Mouse (Mus musculus) kidney, postnatal 4 days (tissue): ENCODE results near the gene Cep350.
A peak's percentile ranks its signal among the peaks of the same experiment; 100 is the strongest.

Experiments
- DNase-seq, 2 experiments: peaks; one replicate each; pipeline ENCODE4 v3.0.0; 2021; ENCODE audit warnings: mixed read lengths in 2 of 2

Gene Cep350

GRCm38 (mm10) chr1:155973068-155973718, at the start of gene Cep350:
Cep350 (minus strand) TSS chr1:155973255.
- peak; percentile 96 to 98 for DNase-seq

DNA sequence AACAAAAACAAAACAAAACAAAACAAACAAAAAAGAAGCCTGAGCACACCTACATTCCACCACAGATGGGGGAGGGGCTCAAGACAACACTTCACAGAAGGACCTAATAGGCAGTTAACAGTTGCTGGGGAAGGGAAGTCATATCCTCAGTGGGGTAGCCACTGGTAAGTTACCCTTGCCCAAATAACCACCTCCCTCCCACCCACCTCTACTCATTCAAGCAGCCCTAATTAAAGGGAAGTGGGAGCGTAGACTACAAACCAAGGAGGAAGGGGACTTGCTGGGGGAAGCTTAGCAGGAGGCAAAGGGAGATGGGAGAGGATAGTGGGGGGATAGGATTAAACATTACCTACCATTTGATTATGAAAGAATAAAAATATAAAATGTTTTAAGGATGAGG, 47.3 kb upstream of the Cep350 start:
- DNase-seq = no peak

DNA sequence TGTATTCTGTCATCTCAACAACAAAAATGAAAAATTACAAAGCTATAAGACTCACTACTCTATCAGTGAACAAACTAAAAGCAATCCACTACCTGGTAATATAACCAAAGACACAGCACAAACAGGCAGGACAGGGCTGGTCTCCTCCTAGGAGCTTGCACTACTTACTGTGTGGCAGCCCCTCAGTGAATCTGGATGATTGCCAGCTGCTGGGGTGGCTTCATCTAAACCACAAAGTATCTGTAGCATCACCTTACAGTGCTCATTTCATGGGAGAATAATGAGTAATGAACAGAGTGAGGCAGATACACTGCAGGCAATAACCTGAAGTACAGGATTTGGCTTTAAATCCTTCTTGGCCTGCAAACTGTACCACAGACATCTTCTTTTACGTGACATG, 46.7 kb upstream of the Cep350 start:
- no peak for DNase-seq

GRCm38 (mm10) chr1:156009003-156009402, 35.9 kb upstream of the Cep350 start:
- DNase-seq = no peak

DNA sequence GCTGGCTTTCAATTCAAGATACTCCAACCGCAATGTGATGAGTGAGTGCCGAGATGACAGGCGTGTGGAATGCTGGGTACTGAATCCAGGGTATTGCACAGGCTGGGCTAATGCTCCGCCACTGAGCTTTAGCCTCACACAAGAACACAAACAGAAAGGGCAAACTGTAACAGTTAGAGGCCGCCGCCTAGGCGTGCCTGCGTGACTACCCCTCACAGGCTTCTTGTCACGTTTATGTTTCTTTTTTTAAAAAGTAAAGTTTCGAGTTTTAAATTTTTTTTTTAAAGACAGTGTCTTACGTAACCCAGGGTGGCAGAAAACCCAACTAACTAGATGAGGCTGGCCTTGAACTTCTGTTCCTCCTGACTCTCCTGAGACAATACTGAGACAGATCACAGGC, 32.9 kb upstream of the Cep350 start:
- DNase-seq = no peak

- DNase-seq = peak in 1 of 2 experiments; percentile 23
Measured at GRCm38 (mm10) chr1:156003201-156003935, 30.3 kb upstream of the Cep350 start.

DNA sequence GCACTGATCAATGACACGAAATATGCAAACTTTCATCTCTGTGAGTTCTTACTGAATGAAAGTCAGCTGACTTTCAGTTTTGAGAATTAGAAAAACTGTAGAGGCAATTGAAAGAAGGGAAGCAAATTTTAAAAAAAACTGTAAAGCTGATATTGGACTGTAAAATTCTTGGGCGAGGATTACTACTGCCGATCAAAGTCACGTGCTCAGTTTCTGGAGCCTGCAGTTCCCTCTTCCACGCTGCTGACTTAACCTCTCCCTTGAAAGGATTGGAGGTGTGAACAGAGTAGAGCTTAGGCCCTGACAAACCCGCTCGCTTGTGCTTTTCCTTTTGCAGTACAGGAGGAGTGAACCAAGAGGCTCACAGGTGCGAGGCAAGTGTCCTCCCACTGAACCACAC, 29.3 kb upstream of the Cep350 start:
- no peak for DNase-seq

- DNase-seq = no peak
Measured at GRCm38 (mm10) chr1:155995612-155996011, 22.6 kb upstream of the Cep350 start.

DNA sequence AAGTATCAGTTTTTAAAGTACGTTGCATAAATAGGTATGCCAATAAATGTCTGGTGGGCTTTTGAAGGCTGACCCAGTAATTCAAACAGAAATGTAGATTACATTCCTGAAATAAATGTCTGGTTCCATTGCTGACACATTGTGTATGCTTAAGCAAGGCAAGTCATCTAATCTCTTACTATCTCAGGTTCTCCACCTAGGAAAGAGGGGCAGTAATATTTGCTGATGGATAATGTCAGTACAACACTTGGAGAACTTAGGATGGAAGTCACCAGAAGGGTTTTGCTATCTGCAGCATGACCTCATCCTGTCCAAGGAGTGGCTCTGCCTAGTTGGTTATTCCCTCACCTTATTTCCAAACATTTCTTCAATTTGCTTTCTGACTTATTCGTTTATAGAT, 21.5 kb upstream of the Cep350 start:
- DNase-seq = no peak

DNA sequence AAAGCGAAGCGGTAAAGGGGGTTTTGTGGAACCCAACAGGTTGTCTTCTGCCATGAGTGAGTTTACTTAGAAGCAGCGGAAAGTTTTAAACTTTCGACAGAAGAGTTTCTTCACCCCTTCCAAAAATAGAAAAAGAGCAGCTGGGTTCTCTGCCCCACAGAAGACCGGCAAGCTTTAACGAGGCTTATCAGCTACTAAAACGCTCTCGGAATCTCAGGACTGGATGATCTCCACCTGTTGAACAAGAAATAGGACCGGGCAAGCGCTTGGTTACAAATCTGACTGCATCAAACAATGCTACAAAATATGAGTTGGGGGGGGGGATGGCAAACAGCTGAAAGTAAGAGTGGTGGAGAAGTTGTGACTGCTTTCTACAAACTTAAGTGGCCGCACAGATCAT, 17.3 kb upstream of the Cep350 start:
- DNase-seq = no peak

DNA sequence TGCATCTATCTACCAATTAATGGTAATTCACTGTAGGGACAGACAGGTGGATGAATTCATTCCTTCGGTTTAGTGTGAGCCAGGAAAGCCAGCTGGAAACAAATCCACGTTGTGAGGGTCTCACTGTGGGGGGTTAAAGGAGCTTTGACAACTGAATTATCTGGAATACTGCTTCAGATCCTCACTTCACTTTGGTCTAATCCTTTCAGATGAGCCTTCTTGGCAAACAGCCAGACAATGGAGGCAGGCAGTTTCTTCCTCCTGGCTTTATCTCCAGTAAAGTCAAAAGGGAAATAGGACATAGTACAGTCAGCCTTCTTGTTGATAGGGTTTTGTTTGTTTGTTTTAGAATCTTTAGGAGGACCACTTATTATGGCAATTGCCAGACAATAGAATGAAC, 16.3 kb upstream of the Cep350 start:
- peak; percentile 35 to 42 for DNase-seq

GRCm38 (mm10) chr1:155987625-155988024, 14.6 kb upstream of the Cep350 start:
- DNase-seq = no peak

DNA sequence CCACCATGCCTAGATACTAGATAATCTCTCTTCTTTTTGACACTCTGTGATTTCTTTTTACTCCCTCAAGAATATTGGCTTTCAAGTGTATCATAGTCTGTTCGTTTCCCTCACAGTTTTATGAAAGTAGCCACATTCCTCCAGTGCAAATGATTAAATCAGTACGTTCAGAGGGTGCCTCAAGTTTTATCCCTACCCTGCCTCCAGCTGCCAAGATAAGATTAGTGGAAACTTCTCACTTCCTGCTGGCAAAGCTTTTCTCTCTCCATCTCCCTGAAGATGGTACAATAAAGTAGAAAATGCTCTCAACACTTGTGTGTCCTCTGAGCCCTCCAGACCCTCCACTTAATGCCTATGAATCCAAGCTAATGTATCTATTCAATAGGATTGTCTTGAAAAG, 1.9 kb upstream of the Cep350 start:
- DNase-seq = no peak

GRCm38 (mm10) chr1:155973719-155974379, 794 bp upstream of the Cep350 start:
- peak in 1 of 2 experiments; percentile 4 for DNase-seq

DNA sequence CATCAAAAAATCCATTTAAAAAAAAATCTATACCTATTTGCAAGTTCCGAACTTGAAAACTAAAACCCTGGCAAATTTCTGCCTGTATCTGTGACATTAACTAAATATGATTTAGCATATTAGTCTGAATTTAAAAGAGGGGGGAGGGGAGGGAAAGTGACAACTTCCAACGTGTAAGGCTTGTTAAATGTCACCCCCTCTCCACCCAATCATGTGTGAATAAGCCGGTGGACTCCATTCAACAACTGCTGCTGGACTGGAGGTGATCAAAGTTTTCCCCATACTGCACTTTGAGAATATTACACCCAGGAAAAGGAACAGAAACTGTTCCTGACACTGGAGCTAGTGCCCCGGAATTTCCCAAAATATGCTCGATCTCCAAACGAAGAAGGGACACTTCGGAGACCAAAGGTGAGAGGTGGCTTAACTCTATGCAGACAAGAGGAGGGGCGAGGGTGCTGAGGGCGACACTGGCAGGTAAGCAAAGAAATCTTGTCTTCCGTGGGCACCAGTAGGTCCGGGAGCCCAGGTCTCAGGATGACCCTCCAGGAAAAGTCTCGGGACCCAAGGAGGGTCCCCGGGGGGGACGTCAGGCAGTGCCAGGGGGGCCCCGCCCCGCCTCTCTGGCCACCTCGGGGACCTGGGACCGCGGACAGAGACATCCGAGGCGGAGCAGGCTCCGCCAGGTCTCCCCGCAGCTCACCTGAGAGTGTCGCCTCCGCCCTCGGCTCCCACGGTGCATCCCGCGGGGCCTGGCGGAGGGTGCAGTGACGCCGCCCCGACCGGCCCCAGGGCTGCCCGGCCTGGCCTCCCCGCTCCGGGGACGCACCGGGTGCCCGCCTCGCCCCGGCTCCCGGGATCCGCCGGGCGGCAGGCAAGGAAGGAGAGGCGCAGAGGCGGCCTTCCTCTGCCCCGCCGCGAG, 648 bp downstream of the Cep350 start:
- no peak for DNase-seq

DNA sequence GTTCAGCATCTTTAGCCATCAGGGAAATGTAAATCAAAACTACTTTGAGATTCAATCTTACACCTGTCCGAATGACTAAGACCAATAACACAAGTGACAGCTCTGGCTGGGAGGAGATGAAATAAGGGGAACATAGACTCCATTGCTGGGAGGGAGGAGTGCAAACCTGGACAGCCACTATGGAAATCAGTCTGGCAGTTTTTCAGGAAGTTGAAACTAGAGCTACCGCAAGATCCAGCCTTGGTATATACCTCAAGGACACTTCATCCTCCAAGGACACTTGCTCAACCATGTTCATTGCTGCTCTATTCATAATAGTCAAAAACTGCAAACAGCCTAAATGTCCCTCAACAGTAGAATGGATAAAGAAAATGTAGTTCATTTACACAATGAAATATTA, 23.9 kb downstream of the Cep350 start:
- DNase-seq = no peak

DNA sequence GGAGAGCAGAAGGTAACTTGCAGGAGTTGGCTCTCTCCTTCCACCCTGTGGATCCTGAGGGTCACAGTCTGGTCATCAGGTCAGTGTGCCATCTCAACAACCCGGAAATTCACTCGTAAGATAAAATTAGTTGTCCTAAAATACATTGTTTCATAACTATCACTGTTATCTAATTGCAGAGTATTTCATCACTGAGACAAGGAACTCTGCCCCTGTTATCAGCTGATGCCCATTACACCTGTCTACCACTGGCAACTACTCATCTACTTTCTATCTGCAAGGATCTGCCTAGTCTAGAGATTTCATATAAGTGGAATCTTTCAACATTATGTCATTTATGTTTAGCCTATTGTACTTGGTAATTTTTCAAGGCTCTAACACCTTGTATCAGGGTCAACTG, 28.7 kb downstream of the Cep350 start:
- no peak for DNase-seq

- no peak for DNase-seq
Measured at GRCm38 (mm10) chr1:155937416-155937815, 35.6 kb downstream of the Cep350 start.

- DNase-seq = no peak
Measured at GRCm38 (mm10) chr1:155934702-155935101, 38.4 kb downstream of the Cep350 start.

GRCm38 (mm10) chr1:155903561-155903960, 69.5 kb downstream of the Cep350 start:
- no peak for DNase-seq

DNA sequence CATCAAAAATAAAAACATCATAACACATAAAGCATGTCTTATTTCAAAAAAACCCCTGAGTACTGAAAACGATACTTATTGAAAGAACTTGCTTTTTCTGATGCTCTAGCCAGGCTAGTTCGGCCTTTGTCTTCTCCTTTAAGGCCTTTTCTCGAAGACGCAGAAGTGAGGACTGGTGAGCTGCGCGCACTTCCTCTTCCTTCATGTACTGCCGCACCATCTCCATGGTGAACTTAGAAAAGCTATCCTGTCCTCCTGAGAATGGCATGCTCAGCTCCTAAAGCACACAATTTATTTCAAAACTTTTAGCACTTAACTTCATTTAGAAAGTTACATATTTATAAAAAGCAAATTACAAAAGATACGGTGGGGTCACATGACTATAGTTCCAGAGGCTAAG, 71.7 kb downstream of the Cep350 start:
- no peak for DNase-seq

DNA sequence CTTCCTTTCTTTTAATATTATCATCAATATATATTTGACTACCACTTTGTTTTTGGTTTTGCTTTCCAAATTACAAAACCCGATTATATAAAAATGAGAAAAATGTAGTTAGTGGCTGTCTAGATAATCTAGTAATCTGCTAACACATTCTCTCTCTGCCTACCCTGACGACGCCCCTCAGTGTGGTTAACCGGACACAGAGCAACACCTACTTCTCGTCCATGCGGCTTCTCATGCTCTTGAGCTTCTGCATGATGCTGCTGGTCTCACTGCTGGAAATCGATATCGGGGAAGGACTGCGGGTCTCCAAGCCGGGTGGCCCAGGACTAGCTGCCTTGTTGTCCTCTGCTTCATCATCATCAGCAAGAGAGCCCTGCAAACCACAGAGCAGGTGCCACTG, 78.7 kb downstream of the Cep350 start:
- no peak for DNase-seq

DNA sequence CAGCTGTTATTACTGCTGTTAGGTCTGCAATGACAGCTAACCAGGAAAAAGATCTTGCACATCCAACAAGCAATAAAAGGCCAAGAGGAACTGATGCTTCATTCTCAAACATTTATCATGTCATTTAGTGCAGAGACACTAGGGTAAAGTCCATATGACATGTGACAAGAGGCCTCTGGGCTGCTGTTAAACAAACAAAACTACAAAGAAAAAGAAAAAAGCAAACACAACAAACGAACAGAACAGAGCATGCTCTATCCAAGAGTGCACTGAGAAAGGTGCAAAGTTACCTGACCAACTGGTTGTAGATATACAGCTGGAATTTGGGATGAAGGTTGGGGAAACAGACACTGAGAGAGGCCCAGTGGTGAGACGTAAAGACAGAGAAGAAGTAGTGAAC, 86.2 kb downstream of the Cep350 start:
- no peak for DNase-seq
